Mouse (Mus musculus): ENCODE data around the gene Rabep2. TPM values are rescaled to one million over a fixed set of nuclear protein-coding genes. Genes with fewer than 3 reads are reported as not detected.

The Rabep2 gene
- total RNA-seq, 4 experiments from 2014 or later, result 52.1 to 174 (median 93.2) TPM

- DNase-seq, result peak; percentile 75
Measured at GRCm38 (mm10) chr7:126434726-126435125, 6.2 kb downstream of the Rabep2 start.

GRCm38 (mm10) chr7:126435801-126436200 lies 7.2 kb downstream of the Rabep2 start:
- no peak for DNase-seq

- DNase-seq, result peak; percentile 38
Measured at GRCm38 (mm10) chr7:126436851-126437250, 8.3 kb downstream of the Rabep2 start.

- no peak for DNase-seq
Measured at GRCm38 (mm10) chr7:126440134-126440533, 11.6 kb downstream of the Rabep2 start.

GRCm38 (mm10) chr7:126443997-126444396 lies 15.4 kb downstream of the Rabep2 start:
- no peak for DNase-seq

- no peak for DNase-seq
Measured at GRCm38 (mm10) chr7:126444536-126444935, 16.0 kb downstream of the Rabep2 start.

GRCm38 (mm10) chr7:126445104-126445815 lies 16.7 kb downstream of the Rabep2 start:
- DNase-seq, result no peak

GRCm38 (mm10) chr7:126446217-126446616 lies 17.7 kb downstream of the Rabep2 start:
- DNase-seq, result no peak

GRCm38 (mm10) chr7:126448481-126448880 lies 19.9 kb downstream of the Rabep2 start:
- DNase-seq, result no peak

- no peak for DNase-seq
Measured at GRCm38 (mm10) chr7:126449991-126450390, 21.4 kb downstream of the Rabep2 start.

GRCm38 (mm10) chr7:126450641-126451040 lies 22.1 kb downstream of the Rabep2 start:
- DNase-seq, result no peak

- no peak for DNase-seq
Measured at GRCm38 (mm10) chr7:126452244-126452643, 23.7 kb downstream of the Rabep2 start.

- no peak for DNase-seq
Measured at GRCm38 (mm10) chr7:126453861-126454260, 25.3 kb downstream of the Rabep2 start.

GRCm38 (mm10) chr7:126455242-126455641 lies 26.7 kb downstream of the Rabep2 start:
- no peak for DNase-seq

- no peak for DNase-seq
Measured at GRCm38 (mm10) chr7:126456382-126457266, 28.1 kb downstream of the Rabep2 start.

GRCm38 (mm10) chr7:126458225-126458624 lies 29.7 kb downstream of the Rabep2 start:
- no peak for DNase-seq

GRCm38 (mm10) chr7:126458844-126459618 lies 30.5 kb downstream of the Rabep2 start:
- DNase-seq, result no peak

- no peak for DNase-seq
Measured at GRCm38 (mm10) chr7:126460623-126461399, 32.3 kb downstream of the Rabep2 start.

- DNase-seq, result no peak
Measured at GRCm38 (mm10) chr7:126461626-126462025, 33.1 kb downstream of the Rabep2 start.

- DNase-seq, result no peak
Measured at GRCm38 (mm10) chr7:126463004-126463403, 34.4 kb downstream of the Rabep2 start, which contains the start of gene Atp2a1. Atp2a1 (minus strand) TSS chr7:126463108.

GRCm38 (mm10) chr7:126463547-126463946 lies 35.0 kb downstream of the Rabep2 start:
- no peak for DNase-seq

- no peak for DNase-seq
Measured at GRCm38 (mm10) chr7:126464121-126464520, 35.6 kb downstream of the Rabep2 start.
